Mouse (Mus musculus) lung, embryonic 14.5 days (tissue): Measurements from ENCODE around the gene Arf6. TPM values are rescaled to one million over a fixed set of nuclear protein-coding genes. Genes with fewer than 3 reads are reported as not detected.

Source experiments
- ATAC-seq: fragments of 200-750 bp; cut with Nextera tagmentation; 2 replicates; pipeline ENCODE4 v1.8.0; 2017; ENCODE audit warnings: mild to moderate bottlenecking, moderate TSS enrichment, moderate library complexity; ENCODE audit not compliant: insufficient read depth
- DNase-seq: peaks from one replicate; pipeline ENCODE4 v3.0.0-alpha.2; 2015
- H3K27ac ChIP-seq: fragments of 300-500 bp; sonication (generic); 2 replicates; pipeline ENCODE4 v1.5.1; 2014; ENCODE audit warnings: low read depth, mild to moderate bottlenecking, moderate library complexity
- H3K27me3 ChIP-seq: fragments of 300-500 bp; sonication (generic); 2 replicates; pipeline ENCODE4 v1.6.1; 2014; ENCODE audit warnings: low read length, control low read depth; ENCODE audit not compliant: insufficient read depth
- H3K36me3 ChIP-seq: fragments of 300-500 bp; sonication (generic); 2 replicates; pipeline ENCODE4 v1.6.1; 2014; ENCODE audit warnings: control low read depth; ENCODE audit not compliant: insufficient read depth
- H3K4me1 ChIP-seq: fragments of 300-500 bp; sonication (generic); 2 replicates; pipeline ENCODE4 v1.6.1; 2014; ENCODE audit warnings: antibody characterized with exemption, control low read depth; ENCODE audit not compliant: insufficient read depth
- H3K4me2 ChIP-seq: fragments of 300-500 bp; sonication (generic); 2 replicates; pipeline ENCODE4 v1.6.1; 2014; ENCODE audit warnings: mild to moderate bottlenecking
- H3K4me3 ChIP-seq: fragments of 300-500 bp; sonication (generic); 2 replicates; pipeline ENCODE4 v1.5.1; 2014; ENCODE audit warnings: low read depth, low read length
- H3K9ac ChIP-seq: fragments of 300-500 bp; sonication (generic); 2 replicates; pipeline ENCODE4 v1.6.1; 2014
- H3K9me3 ChIP-seq: fragments of 300-500 bp; sonication (generic); 2 replicates; pipeline ENCODE4 v1.6.1; 2016; ENCODE audit warnings: low read depth, low read length, control low read depth
- CTCF ChIP-seq: IDR thresholded peaks from 2 replicates; pipeline ENCODE4 v1.5.1; 2016; ENCODE audit warnings: antibody characterized with exemption, low read depth
- WGBS: fragments of 180-500 bp; shearing (Covaris S2); extraction: QIAGEN DNeasy Blood & Tissue Kit; methylation state at CpG from one replicate; pipeline ENCODE4 v1.1.7; 2014; 5-methylcytosine and 5-hydroxymethylcytosine counted together
- microRNA-seq: library from miRNA; unstranded; fragments of <30 nt; microRNA quantifications from one replicate; pipeline ENCODE4, GENCODE M21; 2016; ENCODE audit warnings: borderline number of aligned reads
- polyA plus RNA-seq: library from polyadenylated mRNA; unstranded; fragments of >200 nt; fragmentation: Nextera tagmentation; extraction: Ambion mirVana; gene quantifications from 2 replicates; pipeline ENCODE4 v1.2.1, GENCODE M21; 2014

The Arf6 gene
- polyA plus RNA-seq, 1 experiment from 2014 or later, result 61.8 TPM

DNA sequence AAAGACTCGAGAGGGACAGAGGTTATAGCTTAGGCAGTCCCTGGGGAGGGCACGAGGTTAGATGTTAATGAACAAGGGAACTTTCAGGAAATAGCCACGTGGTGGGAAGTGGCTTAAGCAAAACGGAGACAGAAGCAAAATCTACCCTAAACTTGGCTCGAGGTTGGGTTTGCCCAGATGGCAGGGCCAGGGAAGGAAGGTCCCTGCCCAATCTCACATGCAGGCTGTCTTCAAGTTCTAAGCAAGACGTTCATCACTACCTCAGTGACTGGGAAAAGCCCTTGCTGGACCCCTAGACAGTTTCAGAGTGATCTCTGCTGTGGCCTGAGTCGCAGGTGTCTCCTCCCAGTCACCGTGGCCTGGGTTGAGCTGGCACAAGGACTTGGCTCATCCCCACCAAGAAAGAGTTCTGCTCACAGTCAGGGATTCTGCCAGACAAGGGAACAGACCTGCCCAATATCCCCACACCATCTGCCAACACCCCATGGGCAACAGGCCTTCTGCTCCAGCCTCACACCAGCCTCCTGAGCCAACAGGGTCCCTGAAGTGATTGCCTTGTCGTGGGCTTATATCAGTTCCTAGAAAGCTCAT is 45.8 kb downstream of the Arf6 start:
- no peak for TF ChIP-seq CTCF
- H3K36me3 ChIP-seq, result no peaks in the 10 kb centered on the region
- no peaks in the 10 kb centered on the region for H3K27me3 ChIP-seq
- ATAC-seq, result no peak
- H3K4me2 ChIP-seq, result no peak overlapping the region
- no peak overlapping the region for H3K9ac ChIP-seq
- no peaks in the 10 kb centered on the region; the same call in 1 of the 2 replicates for H3K9me3 ChIP-seq
- 54% methylated on average over 9 of the region's 9 CpGs for WGBS
- 0 out of 2 replicates have a peak, but pooled peaks cover 3% of the 10 kb centered on the region for H3K4me1 ChIP-seq
- no peak for DNase-seq
- H3K27ac ChIP-seq, result no peak overlapping the region
- no peak overlapping the region for H3K4me3 ChIP-seq

DNA sequence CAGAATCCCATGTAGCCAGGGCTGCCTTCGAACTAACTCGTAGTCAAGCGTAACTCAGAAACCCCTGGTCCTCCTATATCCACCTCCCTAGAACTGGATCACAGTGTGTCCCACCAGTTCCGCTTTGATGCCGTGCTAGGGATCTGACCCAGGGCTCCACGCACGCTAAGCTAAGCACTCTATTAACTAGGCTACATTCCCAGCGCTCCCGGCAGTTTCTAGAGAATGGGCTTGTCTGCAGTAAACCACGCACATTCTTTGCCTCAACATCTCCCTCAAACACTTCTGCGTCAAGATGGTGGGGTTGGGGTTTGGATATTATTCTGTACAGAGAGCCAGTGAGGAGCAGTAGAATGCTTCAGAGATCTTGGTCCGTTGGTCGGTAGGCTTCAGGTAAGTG is 46.7 kb downstream of the Arf6 start:
- ATAC-seq (no peak), DNase-seq (no peak)
- H3K27ac ChIP-seq, result no peak overlapping the region
- no peaks in the 10 kb centered on the region for H3K27me3 ChIP-seq
- no peaks in the 10 kb centered on the region for H3K36me3 ChIP-seq
- no peaks in the 10 kb centered on the region for H3K4me1 ChIP-seq
- H3K4me2 ChIP-seq, result no peak overlapping the region
- TF ChIP-seq CTCF, result no peak
- no peak overlapping the region for H3K4me3 ChIP-seq
- WGBS, result 88% methylated on average over 13 of the region's 13 CpGs
- no peak overlapping the region for H3K9ac ChIP-seq
- H3K9me3 ChIP-seq, result no peaks in the 10 kb centered on the region; the same call in 1 of the 2 replicates

DNA sequence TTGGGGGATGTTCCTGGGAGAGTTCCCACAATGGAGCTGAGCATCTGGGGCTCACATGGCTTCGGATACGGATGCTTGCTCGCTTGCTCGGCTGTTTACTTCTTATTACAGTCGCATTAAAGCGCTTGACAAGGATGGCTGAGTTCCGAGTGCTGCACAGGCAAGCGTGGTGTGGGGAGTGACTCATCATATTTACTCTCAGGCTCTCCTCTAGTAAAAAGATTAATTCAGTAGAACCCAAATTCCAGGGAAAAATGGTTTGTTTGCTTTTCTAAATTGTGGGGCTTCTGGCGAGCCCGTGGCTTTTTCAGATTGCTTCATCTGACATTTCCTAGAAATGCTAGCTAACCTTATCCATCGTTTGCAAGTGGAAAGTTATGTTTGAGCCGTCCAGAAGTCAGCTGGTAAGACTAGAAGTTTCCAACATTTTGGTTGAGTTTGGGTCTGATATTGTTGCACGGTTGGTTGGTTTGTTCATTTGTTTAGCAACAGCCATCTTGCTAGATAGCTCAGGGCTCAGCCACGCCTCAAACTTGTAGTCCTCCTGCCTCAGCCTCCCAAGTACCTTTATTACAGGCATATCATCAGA is 47.2 kb downstream of the Arf6 start:
- TF ChIP-seq CTCF, result no peak
- H3K36me3 ChIP-seq, result no peaks in the 10 kb centered on the region
- no peak overlapping the region for H3K27ac ChIP-seq
- H3K9ac ChIP-seq, result no peak overlapping the region
- ATAC-seq (no peak), DNase-seq (peak; percentile 33)
- H3K4me3 ChIP-seq, result no peak overlapping the region
- no peaks in the 10 kb centered on the region; the same call in 1 of the 2 replicates for H3K9me3 ChIP-seq
- H3K4me1 ChIP-seq, result no peaks in the 10 kb centered on the region
- WGBS, result 62% methylated on average over 14 of the region's 14 CpGs
- no peaks in the 10 kb centered on the region for H3K27me3 ChIP-seq
- no peak overlapping the region for H3K4me2 ChIP-seq

DNA sequence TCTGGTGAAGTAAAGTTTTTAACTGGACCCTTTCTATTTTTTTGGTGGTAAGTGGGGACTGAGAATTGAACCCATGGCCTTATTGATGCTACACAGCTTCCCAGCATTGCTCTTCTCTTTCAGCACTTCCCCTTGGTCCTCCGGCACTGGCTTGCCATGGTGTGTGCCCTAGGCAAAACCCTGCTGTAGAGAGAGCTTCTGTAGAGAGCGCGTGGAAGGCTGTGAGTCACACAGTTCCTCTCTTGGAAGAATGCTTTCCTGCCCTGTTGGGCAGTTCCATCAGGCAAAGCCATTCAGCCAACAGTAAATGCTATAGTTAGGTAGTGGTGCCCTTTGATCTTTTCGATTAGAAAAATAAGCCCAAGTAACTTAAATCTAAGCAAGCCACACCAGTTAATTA is 47.7 kb downstream of the Arf6 start:
- 82% methylated on average over 4 of the region's 4 CpGs for WGBS
- Histone ChIP-seq H3K36me3 (no peaks in the 10 kb centered on the region), H3K27me3 (no peaks in the 10 kb centered on the region), H3K4me1 (no peaks in the 10 kb centered on the region), H3K27ac (no peak overlapping the region), H3K4me3 (no peak overlapping the region), H3K9me3 (no peaks in the 10 kb centered on the region; the same call in 1 of the 2 replicates), H3K4me2 (no peak overlapping the region), H3K9ac (no peak overlapping the region)
- no peak for TF ChIP-seq CTCF
- DNase-seq, result no peak
- ATAC-seq, result no peak

- H3K9me3 ChIP-seq, result no peaks in the 10 kb centered on the region; the same call in 1 of the 2 replicates
- no peaks in the 10 kb centered on the region for H3K27me3 ChIP-seq
- H3K4me1 ChIP-seq, result peaks cover 9% of the 10 kb centered on the region; the same call in 1 of the 2 replicates
- H3K9ac ChIP-seq, result no peak overlapping the region
- WGBS, result 54% methylated on average over 3 of the region's 3 CpGs
- no peak overlapping the region for H3K27ac ChIP-seq
- DNase-seq, result no peak
- no peaks in the 10 kb centered on the region for H3K36me3 ChIP-seq
- TF ChIP-seq CTCF, result no peak
- H3K4me2 ChIP-seq, result no peak overlapping the region
- no peak for ATAC-seq
- H3K4me3 ChIP-seq, result no peak overlapping the region
Observed at GRCm38 (mm10) chr12:69420716-69421115, 48.8 kb downstream of the Arf6 start.

GRCm38 (mm10) chr12:69422827-69423537 is 51.0 kb downstream of the Arf6 start:
- TF ChIP-seq CTCF, result no peak
- WGBS, result 74% methylated on average over 20 of the region's 20 CpGs
- no peaks in the 10 kb centered on the region for H3K27me3 ChIP-seq
- H3K9ac ChIP-seq, result no peak overlapping the region
- ATAC-seq (peak; percentile 47; the same call in 1 of the 2 replicates), DNase-seq (peak; percentile 53)
- H3K36me3 ChIP-seq, result no peaks in the 10 kb centered on the region
- H3K9me3 ChIP-seq, result no peaks in the 10 kb centered on the region; the same call in 1 of the 2 replicates
- H3K4me2 ChIP-seq, result no peak overlapping the region
- peaks cover 9% of the 10 kb centered on the region; the same call in 1 of the 2 replicates for H3K4me1 ChIP-seq
- H3K27ac ChIP-seq, result peak overlapping the region; percentile 42; the same call in 1 of the 2 replicates
- H3K4me3 ChIP-seq, result no peak overlapping the region

Small RNA genes within 50 kb of the gene (microRNA-seq; reads per million reads assigned to microRNA genes)
- not detected for gene Gm47299
- not detected for gene Gm47305

Other genes starting within 250 kb of the Arf6 start
- gene Rps29, start 213.0 kb upstream of the Arf6 start, polyA plus RNA-seq, result 1,824 and 2,015 TPM in 2 replicates
- gene Lrr1, start 203.3 kb upstream of the Arf6 start, polyA plus RNA-seq, result 29.8 and 30.9 TPM in 2 replicates
- gene Rpl36al, start 188.1 kb upstream of the Arf6 start, polyA plus RNA-seq, result 591 and 633 TPM in 2 replicates
- 61.4 and 62.0 TPM in 2 replicates for gene Mgat2, start 188.0 kb upstream of the Arf6 start, polyA plus RNA-seq
- 31.4 and 31.6 TPM in 2 replicates for gene Gm49383, start 175.0 kb upstream of the Arf6 start, polyA plus RNA-seq
- 9.3 and 11.3 TPM in 2 replicates for gene Dnaaf2, start 173.7 kb upstream of the Arf6 start, polyA plus RNA-seq
- 28.1 and 28.7 TPM in 2 replicates for gene Gm49384, start 167.9 kb upstream of the Arf6 start, polyA plus RNA-seq
- 39.1 and 41.1 TPM in 2 replicates for gene Pole2, start 144.0 kb upstream of the Arf6 start, polyA plus RNA-seq
- gene Klhdc1, start 131.0 kb upstream of the Arf6 start, polyA plus RNA-seq, result 3.2 and 3.9 TPM in 2 replicates
- 141 and 142 TPM in 2 replicates for gene Klhdc2, start 75.5 kb upstream of the Arf6 start, polyA plus RNA-seq
- gene Nemf, start 15.0 kb upstream of the Arf6 start, polyA plus RNA-seq, result 79.3 and 84.8 TPM in 2 replicates
- 2.0 and 2.2 TPM in 2 replicates for gene Gm9887, start 308 bp downstream of the Arf6 start, polyA plus RNA-seq
- gene Vcpkmt, start 210.9 kb downstream of the Arf6 start, polyA plus RNA-seq, result 23.6 and 26.5 TPM in 2 replicates